In the genomic region with DNA sequence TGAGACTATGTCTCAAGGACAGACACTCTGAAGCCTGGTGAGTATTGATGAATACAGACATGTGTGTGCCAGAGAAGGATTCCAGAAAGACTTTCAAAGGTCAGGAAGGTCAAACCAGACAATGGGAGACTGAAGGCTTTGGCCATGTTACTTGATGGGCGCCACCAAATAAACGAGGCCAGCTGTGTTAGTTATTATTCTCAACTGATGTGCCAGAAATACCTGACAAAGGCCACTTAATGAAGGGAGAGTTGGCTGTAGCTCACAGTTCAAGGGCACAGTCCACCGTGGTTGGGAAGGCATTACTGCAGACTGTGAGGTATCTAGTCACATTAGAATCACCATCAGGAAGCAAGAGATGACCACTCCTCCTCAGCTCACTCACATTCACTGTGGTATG, we compare ENCODE assay signal across 32 mouse cellular contexts.
DNase-seq lines count a peak whose midpoint lies in the region; ATAC-seq lines count a peak whose summit lies in the region.
"Had no signal": no experiment of that assay in that cellular context is flagged by ENCODE, and none has a peak within 500 bp of the region (broad histone marks: within the 10 kb centered on the region; RNA-seq: fewer than 3 reads in every experiment).

No protein-coding gene starts in this region.

- peak; percentile 28; the same call in 1 of the 2 replicates for ATAC-seq in embryonic facial prominence, embryonic 12.5 days (ENCODE audit: insufficient number of reproducible peaks, insufficient read depth, low FRiP score, low TSS enrichment)
- no peak for ATAC-seq in megakaryocyte, adult 5-6 weeks (ENCODE audit: poor library complexity, severe bottlenecking)
- no peak for ATAC-seq in CD4-positive, CD25-positive, alpha-beta regulatory T cell, adult 4 months
- ATAC-seq: forebrain, embryonic 16.5 days; inflammation-experienced regulatory T-cells, adult 6 months; liver, postnatal 0 days; midbrain, embryonic 15.5 days had no signal

- no peak overlapping the region for H3K9ac ChIP-seq in embryonic facial prominence, embryonic 12.5 days
- H3K9ac ChIP-seq: embryonic facial prominence, embryonic 13.5 days; hindbrain, embryonic 15.5 days; limb, embryonic 13.5 days; liver, postnatal 0 days; midbrain, embryonic 15.5 days; neural tube, embryonic 15.5 days had no signal

- no peaks in the 10 kb centered on the region for H3K9me3 ChIP-seq in embryonic facial prominence, embryonic 12.5 days
- no peaks in the 10 kb centered on the region for H3K9me3 ChIP-seq in embryonic facial prominence, embryonic 10.5 days
- peaks cover 61% of the 10 kb centered on the region for H3K9me3 ChIP-seq in megakaryocyte, embryonic 14.5 days
- H3K9me3 ChIP-seq: embryonic facial prominence, embryonic 13.5 days; hindbrain, embryonic 10.5 days; hindbrain, embryonic 15.5 days; limb, embryonic 13.5 days; midbrain, embryonic 15.5 days; neural tube, embryonic 15.5 days had no signal

- no peak overlapping the region for H3K27ac ChIP-seq in embryonic facial prominence, embryonic 12.5 days
- no peak overlapping the region for H3K27ac ChIP-seq in embryonic facial prominence, embryonic 10.5 days (replicated peaks)
- H3K27ac ChIP-seq: embryonic facial prominence, embryonic 13.5 days; gastrocnemius, adult 2 months; hindbrain, embryonic 10.5 days; hindbrain, embryonic 15.5 days; left cerebral cortex, adult 2 months; limb, embryonic 13.5 days; midbrain, embryonic 15.5 days; neural tube, embryonic 15.5 days; stomach, postnatal 0 days had no signal

- intact Hi-C loops in left cerebral cortex, postnatal 14 days (cut with DNase I), result no loop called here

- H3K4me1 ChIP-seq in embryonic facial prominence, embryonic 12.5 days, result no peaks in the 10 kb centered on the region
- H3K4me1 ChIP-seq in embryonic facial prominence, embryonic 10.5 days, result no peaks in the 10 kb centered on the region
- no peaks in the 10 kb centered on the region for H3K4me1 ChIP-seq in megakaryocyte, embryonic 14.5 days
- H3K4me1 ChIP-seq: embryonic facial prominence, embryonic 13.5 days; hindbrain, embryonic 15.5 days; limb, embryonic 13.5 days; midbrain, embryonic 15.5 days; neural tube, embryonic 15.5 days had no signal

- no peaks in the 10 kb centered on the region for H3K36me3 ChIP-seq in embryonic facial prominence, embryonic 12.5 days
- no peaks in the 10 kb centered on the region for H3K36me3 ChIP-seq in embryonic facial prominence, embryonic 10.5 days (replicated peaks)
- no peaks in the 10 kb centered on the region for H3K36me3 ChIP-seq in megakaryocyte, embryonic 14.5 days (replicated peaks; ENCODE audit: low read length)
- H3K36me3 ChIP-seq: embryonic facial prominence, embryonic 13.5 days; hindbrain, embryonic 10.5 days; hindbrain, embryonic 15.5 days; limb, embryonic 13.5 days; midbrain, embryonic 15.5 days; neural tube, embryonic 15.5 days had no signal

- no peaks in the 10 kb centered on the region for H3K27me3 ChIP-seq in embryonic facial prominence, embryonic 12.5 days
- H3K27me3 ChIP-seq in embryonic facial prominence, embryonic 10.5 days (replicated peaks; ENCODE audit: low read depth, poor library complexity, severe bottlenecking), result no peaks in the 10 kb centered on the region
- no peaks in the 10 kb centered on the region for H3K27me3 ChIP-seq in megakaryocyte, embryonic 14.5 days (replicated peaks)
- H3K27me3 ChIP-seq: embryonic facial prominence, embryonic 13.5 days; hindbrain, embryonic 15.5 days; limb, embryonic 13.5 days; midbrain, embryonic 15.5 days; neural tube, embryonic 15.5 days had no signal

- no peak overlapping the region for H3K4me3 ChIP-seq in embryonic facial prominence, embryonic 12.5 days
- no peak overlapping the region for H3K4me3 ChIP-seq in embryonic facial prominence, embryonic 10.5 days
- H3K4me3 ChIP-seq in megakaryocyte, embryonic 14.5 days (replicated peaks), result peak overlapping the region; percentile 4
- H3K4me3 ChIP-seq: embryonic facial prominence, embryonic 13.5 days; erythroblast, embryonic 14.5 days; gastrocnemius, adult 2 months; hindbrain, embryonic 10.5 days; hindbrain, embryonic 15.5 days; layer of hippocampus, adult 2 months; left cerebral cortex, adult 2 months; limb, embryonic 13.5 days; midbrain, embryonic 15.5 days; neural tube, embryonic 15.5 days had no signal

- DNase-seq in embryonic facial prominence, embryonic 10.5 days (ENCODE audit: low spot score), result no peak
- peak; percentile 64 for DNase-seq in ZHBTc4 (ENCODE audit: low read depth, low spot score)
- no peak for DNase-seq in left cerebral cortex, postnatal 14 days (ENCODE audit: low spot score in 2 of 2)
- DNase-seq: adrenal gland, postnatal 14 days; cerebellum, adult 11 months; cerebellum, adult 9-11 months; gastrocnemius, adult 2 months; heart, postnatal 14 days; kidney, adult 18-20 months; kidney, postnatal 10 days; liver, postnatal 0 days; lung, postnatal 36 days; right cerebral cortex, adult 18-20 months; thymus, adult 18-20 months; thymus, postnatal 25 days had no signal

- WGBS in embryonic facial prominence, embryonic 12.5 days, result 64% methylated on average over 3 of the region's 3 CpGs
- 56% methylated on average over 3 of the region's 3 CpGs for WGBS in embryonic facial prominence, embryonic 10.5 days

- no peak overlapping the region for H3K4me2 ChIP-seq in embryonic facial prominence, embryonic 12.5 days (replicated peaks)
- H3K4me2 ChIP-seq: embryonic facial prominence, embryonic 13.5 days; hindbrain, embryonic 15.5 days; limb, embryonic 13.5 days; liver, embryonic 11.5 days; midbrain, embryonic 15.5 days; neural tube, embryonic 15.5 days had no signal
